Mouse (Mus musculus): ENCODE data around the gene Tulp1. TPM values are rescaled to one million over a fixed set of nuclear protein-coding genes. Genes with fewer than 3 reads are reported as not detected.

Gene Tulp1
- polyA plus RNA-seq, 1 experiment from 2014 or later = 3.9 TPM

GRCm38 (mm10) chr17:28374494-28374893, 9.5 kb upstream of the Tulp1 start:
- ATAC-seq (ENCODE audit: low read depth) (no peak), DNase-seq (ENCODE audit: low spot score) (no peak)
- 19% methylated on average over 15 of the region's 16 CpGs for WGBS
- no peaks in the 10 kb centered on the region for H3K9me3 ChIP-seq (ENCODE audit: control insufficient read depth, low read length)
- peak overlapping the region; percentile 2; the same call in 1 of the 2 replicates for H3K4me2 ChIP-seq (ENCODE audit: low read depth, low read length)
- H3K4me1 ChIP-seq (ENCODE audit: control insufficient read depth, insufficient read depth, low read length) = no peaks in the 10 kb centered on the region
- H3K4me3 ChIP-seq (ENCODE audit: low read depth, low read length) = no peak overlapping the region
- peaks cover 13% of the 10 kb centered on the region for H3K27me3 ChIP-seq (replicated peaks; ENCODE audit: control insufficient read depth, insufficient read depth, low read length)
- no peak overlapping the region for H3K27ac ChIP-seq (replicated peaks; ENCODE audit: low read depth, low read length)
- no peak overlapping the region for H3K9ac ChIP-seq (ENCODE audit: low read depth, low read length)
- no peaks in the 10 kb centered on the region for H3K36me3 ChIP-seq (ENCODE audit: control insufficient read depth, insufficient read depth, low read length)

- Histone ChIP-seq H3K4me2 (ENCODE audit: low read depth, low read length) (0 out of 2 replicates have a peak overlapping the region, but pooled peaks have one; percentile 2), H3K9ac (ENCODE audit: low read depth, low read length) (no peak overlapping the region), H3K9me3 (ENCODE audit: control insufficient read depth, low read length) (no peaks in the 10 kb centered on the region), H3K4me1 (ENCODE audit: control insufficient read depth, insufficient read depth, low read length) (no peaks in the 10 kb centered on the region), H3K36me3 (ENCODE audit: control insufficient read depth, insufficient read depth, low read length) (no peaks in the 10 kb centered on the region), H3K27me3 (replicated peaks; ENCODE audit: control insufficient read depth, insufficient read depth, low read length) (peaks cover 13% of the 10 kb centered on the region), H3K4me3 (ENCODE audit: low read depth, low read length) (no peak overlapping the region), H3K27ac (replicated peaks; ENCODE audit: low read depth, low read length) (no peak overlapping the region)
- ATAC-seq (ENCODE audit: low read depth) (no peak; the same call in 1 of the 2 replicates), DNase-seq (ENCODE audit: low spot score) (no peak)
- WGBS = 21% methylated on average over 9 of the region's 10 CpGs
These were observed 8.8 kb upstream of the Tulp1 start for GRCm38 (mm10) chr17:28373821-28374220.

GRCm38 (mm10) chr17:28371941-28372340, 6.9 kb upstream of the Tulp1 start:
- 64% methylated on average over 1 of the region's 1 CpGs for WGBS
- no peaks in the 10 kb centered on the region for H3K4me1 ChIP-seq (ENCODE audit: control insufficient read depth, insufficient read depth, low read length)

DNA sequence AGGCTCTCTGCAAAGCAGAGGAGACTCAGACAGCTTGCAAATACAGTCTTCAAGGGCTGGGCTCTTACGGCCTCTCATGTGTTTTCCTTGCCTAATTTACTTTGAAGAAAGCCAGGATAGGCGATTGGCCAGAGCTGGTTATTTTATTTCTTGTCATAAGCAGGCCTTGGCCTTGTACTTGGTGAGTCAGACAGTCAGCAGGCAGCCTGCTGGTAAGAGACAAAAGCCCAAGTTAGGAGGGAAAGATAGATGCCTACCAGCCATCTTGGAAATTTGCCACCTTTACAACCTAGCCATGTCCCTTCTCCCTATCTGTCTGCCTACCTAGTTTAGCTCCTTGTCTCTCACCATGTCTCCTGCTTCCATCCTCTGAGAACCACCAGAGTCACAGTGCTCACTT, 6.3 kb upstream of the Tulp1 start:
- 64% methylated on average over 2 of the region's 2 CpGs for WGBS

More at GRCm38 (mm10) chr17:28371941-28372340, 6.9 kb upstream of the Tulp1 start:
- no peaks in the 10 kb centered on the region for H3K9me3 ChIP-seq (ENCODE audit: control insufficient read depth, low read length)
- no peak overlapping the region for H3K4me2 ChIP-seq (ENCODE audit: low read depth, low read length)
- no peak overlapping the region for H3K4me3 ChIP-seq (ENCODE audit: low read depth, low read length)
- peaks cover 13% of the 10 kb centered on the region for H3K27me3 ChIP-seq (replicated peaks; ENCODE audit: control insufficient read depth, insufficient read depth, low read length)
- ATAC-seq (ENCODE audit: low read depth) (no peak), DNase-seq (ENCODE audit: low spot score) (no peak)
- H3K27ac ChIP-seq (replicated peaks; ENCODE audit: low read depth, low read length) = no peak overlapping the region
- H3K36me3 ChIP-seq (ENCODE audit: control insufficient read depth, insufficient read depth, low read length) = no peaks in the 10 kb centered on the region
- no peak overlapping the region for H3K9ac ChIP-seq (ENCODE audit: low read depth, low read length)

GRCm38 (mm10) chr17:28369056-28369455, 4.0 kb upstream of the Tulp1 start:
- WGBS = 71% methylated on average over 5 of the region's 5 CpGs
- no peak overlapping the region for H3K27ac ChIP-seq (replicated peaks; ENCODE audit: low read depth, low read length)
- ATAC-seq (ENCODE audit: low read depth) = no peak

More for the DNA sequence above, 6.3 kb upstream of the Tulp1 start:
- no peak for ATAC-seq (ENCODE audit: low read depth)
- H3K4me1 ChIP-seq (ENCODE audit: control insufficient read depth, insufficient read depth, low read length) = no peaks in the 10 kb centered on the region
- H3K9ac ChIP-seq (ENCODE audit: low read depth, low read length) = no peak overlapping the region
- DNase-seq (ENCODE audit: low spot score) = no peak
- H3K27me3 ChIP-seq (replicated peaks; ENCODE audit: control insufficient read depth, insufficient read depth, low read length) = peaks cover 13% of the 10 kb centered on the region
- no peaks in the 10 kb centered on the region for H3K9me3 ChIP-seq (ENCODE audit: control insufficient read depth, low read length)
- no peak overlapping the region for H3K4me3 ChIP-seq (ENCODE audit: low read depth, low read length)
- H3K36me3 ChIP-seq (ENCODE audit: control insufficient read depth, insufficient read depth, low read length) = no peaks in the 10 kb centered on the region
- no peak overlapping the region for H3K27ac ChIP-seq (replicated peaks; ENCODE audit: low read depth, low read length)
- no peak overlapping the region for H3K4me2 ChIP-seq (ENCODE audit: low read depth, low read length)

GRCm38 (mm10) chr17:28368449-28368848, 3.4 kb upstream of the Tulp1 start:
- H3K4me3 ChIP-seq (ENCODE audit: low read depth, low read length) = no peak overlapping the region
- peaks cover 19% of the 10 kb centered on the region for H3K27me3 ChIP-seq (replicated peaks; ENCODE audit: control insufficient read depth, insufficient read depth, low read length)
- H3K4me1 ChIP-seq (ENCODE audit: control insufficient read depth, insufficient read depth, low read length) = peaks cover 11% of the 10 kb centered on the region
- no peak overlapping the region for H3K9ac ChIP-seq (ENCODE audit: low read depth, low read length)
- DNase-seq (ENCODE audit: low spot score) (peak; percentile 68), ATAC-seq (ENCODE audit: low read depth) (no peak)
- H3K9me3 ChIP-seq (ENCODE audit: control insufficient read depth, low read length) = no peaks in the 10 kb centered on the region
- 7% methylated on average over 13 of the region's 13 CpGs for WGBS
- H3K4me2 ChIP-seq (ENCODE audit: low read depth, low read length) = no peak overlapping the region
- H3K36me3 ChIP-seq (ENCODE audit: control insufficient read depth, insufficient read depth, low read length) = no peaks in the 10 kb centered on the region
- H3K27ac ChIP-seq (replicated peaks; ENCODE audit: low read depth, low read length) = no peak overlapping the region

More at GRCm38 (mm10) chr17:28369056-28369455, 4.0 kb upstream of the Tulp1 start:
- Histone ChIP-seq H3K27me3 (replicated peaks; ENCODE audit: control insufficient read depth, insufficient read depth, low read length) (peaks cover 13% of the 10 kb centered on the region), H3K4me1 (ENCODE audit: control insufficient read depth, insufficient read depth, low read length) (peaks cover 5% of the 10 kb centered on the region; the same call in 1 of the 2 replicates), H3K36me3 (ENCODE audit: control insufficient read depth, insufficient read depth, low read length) (no peaks in the 10 kb centered on the region), H3K4me3 (ENCODE audit: low read depth, low read length) (no peak overlapping the region), H3K9ac (ENCODE audit: low read depth, low read length) (no peak overlapping the region), H3K9me3 (ENCODE audit: control insufficient read depth, low read length) (no peaks in the 10 kb centered on the region), H3K4me2 (ENCODE audit: low read depth, low read length) (no peak overlapping the region)
- DNase-seq (ENCODE audit: low spot score) = no peak

- 0 out of 2 replicates have a peak, but pooled peaks have one; percentile 23 for ATAC-seq (ENCODE audit: low read depth)
- no peaks in the 10 kb centered on the region for H3K36me3 ChIP-seq (ENCODE audit: control insufficient read depth, insufficient read depth, low read length)
- no peak overlapping the region for H3K27ac ChIP-seq (replicated peaks; ENCODE audit: low read depth, low read length)
- peak overlapping the region; percentile 33 for H3K4me3 ChIP-seq (ENCODE audit: low read depth, low read length)
- 25% methylated on average over 6 of the region's 6 CpGs for WGBS
- H3K4me1 ChIP-seq (ENCODE audit: control insufficient read depth, insufficient read depth, low read length) = peaks cover 23% of the 10 kb centered on the region
- no peak for DNase-seq (ENCODE audit: low spot score)
- peak overlapping the region; percentile 57 for H3K9ac ChIP-seq (ENCODE audit: low read depth, low read length)
- peaks cover 26% of the 10 kb centered on the region for H3K27me3 ChIP-seq (replicated peaks; ENCODE audit: control insufficient read depth, insufficient read depth, low read length)
- H3K4me2 ChIP-seq (ENCODE audit: low read depth, low read length) = peak overlapping the region; percentile 65
- H3K9me3 ChIP-seq (ENCODE audit: control insufficient read depth, low read length) = no peaks in the 10 kb centered on the region
These were observed 1.5 kb downstream of the Tulp1 start for GRCm38 (mm10) chr17:28363507-28363906.

GRCm38 (mm10) chr17:28362653-28363292, 2.2 kb downstream of the Tulp1 start:
- no peaks in the 10 kb centered on the region for H3K9me3 ChIP-seq (ENCODE audit: control insufficient read depth, low read length)
- peaks cover 23% of the 10 kb centered on the region for H3K4me1 ChIP-seq (ENCODE audit: control insufficient read depth, insufficient read depth, low read length)
- peak overlapping the region; percentile 46; the same call in 1 of the 2 replicates for H3K27ac ChIP-seq (replicated peaks; ENCODE audit: low read depth, low read length)
- peaks cover 30% of the 10 kb centered on the region for H3K27me3 ChIP-seq (replicated peaks; ENCODE audit: control insufficient read depth, insufficient read depth, low read length)
- peak overlapping the region; percentile 57 for H3K9ac ChIP-seq (ENCODE audit: low read depth, low read length)
- peak overlapping the region; percentile 65 for H3K4me2 ChIP-seq (ENCODE audit: low read depth, low read length)
- H3K4me3 ChIP-seq (ENCODE audit: low read depth, low read length) = peak overlapping the region; percentile 33
- DNase-seq (ENCODE audit: low spot score) (peak; percentile 65), ATAC-seq (ENCODE audit: low read depth) (peak; percentile 35; the same call in 1 of the 2 replicates)
- WGBS = 2% methylated on average over 25 of the region's 25 CpGs
- no peaks in the 10 kb centered on the region for H3K36me3 ChIP-seq (ENCODE audit: control insufficient read depth, insufficient read depth, low read length)

Data from embryonic facial prominence, embryonic 14.5 days (tissue).